Mouse (Mus musculus): ENCODE measurements around the gene Nub1. TPM values are rescaled to one million over a fixed set of nuclear protein-coding genes. Genes with fewer than 3 reads are reported as not detected.

Nub1 gene
- polyA plus RNA-seq, 1 experiment from 2014 or later, result 48.5 TPM

- Histone ChIP-seq H3K4me2 (replicated peaks) (no peak overlapping the region), H3K4me3 (replicated peaks; ENCODE audit: low read length) (no peak overlapping the region), H3K9me3 (ENCODE audit: control insufficient read depth, low read length) (no peaks in the 10 kb centered on the region), H3K9ac (no peak overlapping the region), H3K4me1 (replicated peaks; ENCODE audit: control insufficient read depth, insufficient read depth, low read length) (peaks cover 11% of the 10 kb centered on the region; the same call in 1 of the 2 replicates), H3K27ac (no peak overlapping the region), H3K27me3 (ENCODE audit: control insufficient read depth, insufficient read depth, low read length) (no peaks in the 10 kb centered on the region), H3K36me3 (replicated peaks; ENCODE audit: control insufficient read depth, insufficient read depth) (no peaks in the 10 kb centered on the region)
- DNase-seq (ENCODE audit: low spot score) (no peak), ATAC-seq (ENCODE audit: low FRiP score) (no peak)
- WGBS, result 18% methylated on average over 6 of the region's 6 CpGs
These were observed 62.2 kb downstream of the Nub1 start for GRCm38 (mm10) chr5:24747533-24747932.

GRCm38 (mm10) chr5:24749731-24750130 lies 64.4 kb downstream of the Nub1 start:
- peak overlapping the region; percentile 68 for H3K27ac ChIP-seq

GRCm38 (mm10) chr5:24750321-24751304 lies 65.3 kb downstream of the Nub1 start:
- peak overlapping the region; percentile 67 for H3K9ac ChIP-seq
- H3K4me1 ChIP-seq (replicated peaks; ENCODE audit: control insufficient read depth, insufficient read depth, low read length), result peaks cover 11% of the 10 kb centered on the region; the same call in 1 of the 2 replicates
- H3K27ac ChIP-seq, result peak overlapping the region; percentile 79
- ATAC-seq (ENCODE audit: low FRiP score) (peak; percentile 82), DNase-seq (ENCODE audit: low spot score) (peak; percentile 96)
- H3K9me3 ChIP-seq (ENCODE audit: control insufficient read depth, low read length), result no peaks in the 10 kb centered on the region
- H3K4me2 ChIP-seq (replicated peaks), result peak overlapping the region; percentile 67
- H3K36me3 ChIP-seq (replicated peaks; ENCODE audit: control insufficient read depth, insufficient read depth), result no peaks in the 10 kb centered on the region
- peak overlapping the region; percentile 49 for H3K4me3 ChIP-seq (replicated peaks; ENCODE audit: low read length)
- under 1% methylated on average over 54 of the region's 59 CpGs for WGBS
- no peaks in the 10 kb centered on the region for H3K27me3 ChIP-seq (ENCODE audit: control insufficient read depth, insufficient read depth, low read length)

More at GRCm38 (mm10) chr5:24749731-24750130, 64.4 kb downstream of the Nub1 start:
- H3K9ac ChIP-seq, result peak overlapping the region; percentile 67
- H3K9me3 ChIP-seq (ENCODE audit: control insufficient read depth, low read length), result no peaks in the 10 kb centered on the region
- no peaks in the 10 kb centered on the region for H3K36me3 ChIP-seq (replicated peaks; ENCODE audit: control insufficient read depth, insufficient read depth)
- ATAC-seq (ENCODE audit: low FRiP score) (peak; percentile 16), DNase-seq (ENCODE audit: low spot score) (no peak)
- peaks cover 11% of the 10 kb centered on the region; the same call in 1 of the 2 replicates for H3K4me1 ChIP-seq (replicated peaks; ENCODE audit: control insufficient read depth, insufficient read depth, low read length)
- peak overlapping the region; percentile 67 for H3K4me2 ChIP-seq (replicated peaks)
- H3K4me3 ChIP-seq (replicated peaks; ENCODE audit: low read length), result peak overlapping the region; percentile 49
- WGBS, result 52% methylated on average over 5 of the region's 5 CpGs
- H3K27me3 ChIP-seq (ENCODE audit: control insufficient read depth, insufficient read depth, low read length), result no peaks in the 10 kb centered on the region

GRCm38 (mm10) chr5:24751305-24752174 lies 66.2 kb downstream of the Nub1 start:
- peak; percentile 50 for DNase-seq (ENCODE audit: low spot score)
- Histone ChIP-seq H3K27me3 (ENCODE audit: control insufficient read depth, insufficient read depth, low read length) (no peaks in the 10 kb centered on the region), H3K27ac (peak overlapping the region; percentile 79), H3K4me3 (replicated peaks; ENCODE audit: low read length) (peak overlapping the region; percentile 49), H3K9me3 (ENCODE audit: control insufficient read depth, low read length) (no peaks in the 10 kb centered on the region), H3K4me1 (replicated peaks; ENCODE audit: control insufficient read depth, insufficient read depth, low read length) (peaks cover 11% of the 10 kb centered on the region; the same call in 1 of the 2 replicates), H3K4me2 (replicated peaks) (peak overlapping the region; percentile 67), H3K36me3 (replicated peaks; ENCODE audit: control insufficient read depth, insufficient read depth) (no peaks in the 10 kb centered on the region), H3K9ac (peak overlapping the region; percentile 67)
- WGBS, result 2% methylated on average over 25 of the region's 25 CpGs
- peak; percentile 41 for ATAC-seq (ENCODE audit: low FRiP score)

GRCm38 (mm10) chr5:24752175-24752498 lies 66.8 kb downstream of the Nub1 start:
- no peak overlapping the region for H3K27ac ChIP-seq
- peak overlapping the region; percentile 67 for H3K4me2 ChIP-seq (replicated peaks)
- DNase-seq (ENCODE audit: low spot score) (no peak), ATAC-seq (ENCODE audit: low FRiP score) (no peak)
- no peaks in the 10 kb centered on the region for H3K36me3 ChIP-seq (replicated peaks; ENCODE audit: control insufficient read depth, insufficient read depth)
- WGBS, result 10% methylated on average over 2 of the region's 2 CpGs
- H3K4me1 ChIP-seq (replicated peaks; ENCODE audit: control insufficient read depth, insufficient read depth, low read length), result peaks cover 11% of the 10 kb centered on the region; the same call in 1 of the 2 replicates
- H3K4me3 ChIP-seq (replicated peaks; ENCODE audit: low read length), result no peak overlapping the region
- H3K9ac ChIP-seq, result 0 out of 2 replicates have a peak overlapping the region, but pooled peaks have one; percentile 67
- H3K9me3 ChIP-seq (ENCODE audit: control insufficient read depth, low read length), result no peaks in the 10 kb centered on the region
- no peaks in the 10 kb centered on the region for H3K27me3 ChIP-seq (ENCODE audit: control insufficient read depth, insufficient read depth, low read length)

GRCm38 (mm10) chr5:24756931-24757330 lies 71.6 kb downstream of the Nub1 start:
- no peak for DNase-seq (ENCODE audit: low spot score)
- no peaks in the 10 kb centered on the region for H3K36me3 ChIP-seq (replicated peaks; ENCODE audit: control insufficient read depth, insufficient read depth)
- H3K9me3 ChIP-seq (ENCODE audit: control insufficient read depth, low read length), result no peaks in the 10 kb centered on the region
- H3K27ac ChIP-seq, result no peak overlapping the region
- 63% methylated on average over 3 of the region's 3 CpGs for WGBS
- H3K27me3 ChIP-seq (ENCODE audit: control insufficient read depth, insufficient read depth, low read length), result no peaks in the 10 kb centered on the region
- H3K4me1 ChIP-seq (replicated peaks; ENCODE audit: control insufficient read depth, insufficient read depth, low read length), result no peaks in the 10 kb centered on the region
- no peak for ATAC-seq (ENCODE audit: low FRiP score)
- no peak overlapping the region for H3K4me2 ChIP-seq (replicated peaks)
- no peak overlapping the region for H3K4me3 ChIP-seq (replicated peaks; ENCODE audit: low read length)
- H3K9ac ChIP-seq, result no peak overlapping the region

- Histone ChIP-seq H3K9me3 (ENCODE audit: control insufficient read depth, low read length) (no peaks in the 10 kb centered on the region), H3K27me3 (ENCODE audit: control insufficient read depth, insufficient read depth, low read length) (no peaks in the 10 kb centered on the region), H3K4me2 (replicated peaks) (no peak within 1 kb of the TSS), H3K36me3 (replicated peaks; ENCODE audit: control insufficient read depth, insufficient read depth) (no peaks in the 10 kb centered on the region), H3K4me1 (replicated peaks; ENCODE audit: control insufficient read depth, insufficient read depth, low read length) (no peaks in the 10 kb centered on the region), H3K4me3 (replicated peaks; ENCODE audit: low read length) (no peak within 1 kb of the TSS), H3K9ac (no peak within 1 kb of the TSS), H3K27ac (no peak within 1 kb of the TSS)
- no peak for DNase-seq (ENCODE audit: low spot score)
- ATAC-seq (ENCODE audit: low FRiP score), result no peak
- 39% methylated on average over 18 of the region's 18 CpGs for WGBS
These were observed 72.5 kb downstream of the Nub1 start, which contains the start of gene Crygn for GRCm38 (mm10) chr5:24757816-24758215. Gene Crygn, minus strand, starts transcription at chr5:24758008.

All from hindbrain, embryonic 14.5 days (tissue).